Mouse (Mus musculus) midbrain, embryonic 12.5 days (tissue): ENCODE measurements at regions not wholly inside any gene's neighbourhood (a gene's known extent, or its start where the extent isn't known, plus 50 kb on each side); places are given as distances from the start of the nearest gene placed in this dataset.
A peak's percentile ranks its signal among the peaks of the same experiment; 100 is the strongest.

ENCODE experiments used
- ATAC-seq: fragments of 200-750 bp; cut with Nextera tagmentation; 2 replicates; pipeline ENCODE4 v1.8.0; 2017; ENCODE audit warnings: low read depth, moderate TSS enrichment, moderate library complexity; ENCODE audit not compliant: low FRiP score
- H3K27ac ChIP-seq: fragments of 300-500 bp; sonication (generic); replicated peaks from 2 replicates; pipeline ENCODE4 v1.5.1; 2016; ENCODE audit warnings: mild to moderate bottlenecking
- H3K27me3 ChIP-seq: fragments of 300-500 bp; sonication (generic); 2 replicates; pipeline ENCODE4 v1.6.1; 2016; ENCODE audit warnings: mild to moderate bottlenecking
- H3K36me3 ChIP-seq: fragments of 300-500 bp; sonication (generic); 2 replicates; pipeline ENCODE4 v1.6.1; 2016
- H3K4me1 ChIP-seq: fragments of 300-500 bp; sonication (generic); 2 replicates; pipeline ENCODE4 v1.6.1; 2016
- H3K4me2 ChIP-seq: fragments of 300-500 bp; sonication (generic); replicated peaks from 2 replicates; pipeline ENCODE4 v1.6.1; 2016; ENCODE audit warnings: mild to moderate bottlenecking, moderate library complexity
- H3K4me3 ChIP-seq: fragments of 300-500 bp; sonication (generic); 2 replicates; pipeline ENCODE4 v1.5.1; 2016; ENCODE audit warnings: mild to moderate bottlenecking
- H3K9ac ChIP-seq: fragments of 300-500 bp; sonication (generic); replicated peaks from 2 replicates; pipeline ENCODE4 v1.6.1; 2016; ENCODE audit warnings: mild to moderate bottlenecking, moderate library complexity
- H3K9me3 ChIP-seq: fragments of 300-500 bp; sonication (generic); 2 replicates; pipeline ENCODE4 v1.6.1; 2016; ENCODE audit warnings: mild to moderate bottlenecking
- WGBS: fragments of 180-500 bp; shearing (Covaris S2); methylation state at CpG from one replicate; pipeline ENCODE4 v1.1.7; 2016; 5-methylcytosine and 5-hydroxymethylcytosine counted together

DNA sequence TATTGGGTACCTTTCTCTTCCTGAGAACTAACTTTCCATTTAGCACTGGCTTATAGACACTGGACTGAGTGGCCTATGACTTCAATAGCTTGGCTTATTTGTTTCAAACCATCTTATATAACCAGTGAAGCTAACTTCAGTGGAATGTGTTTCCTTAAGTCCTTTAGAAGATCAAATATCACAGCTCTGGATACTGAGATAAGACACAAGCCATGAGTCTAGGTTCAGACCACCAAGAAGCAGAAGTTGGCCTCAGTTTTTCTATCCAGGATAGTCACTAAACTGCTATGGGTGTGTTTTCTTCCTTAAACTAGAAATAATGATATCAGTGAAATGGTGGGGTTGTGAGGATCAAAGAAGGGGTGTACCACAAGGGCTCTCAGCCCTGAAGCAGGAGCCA lies 436.4 kb upstream of the B3galt2 start:
- Histone ChIP-seq H3K36me3 (no peaks in the 10 kb centered on the region), H3K4me3 (no peak overlapping the region), H3K9ac (no peak overlapping the region), H3K4me2 (no peak overlapping the region), H3K27ac (no peak overlapping the region), H3K27me3 (no peaks in the 10 kb centered on the region), H3K4me1 (no peaks in the 10 kb centered on the region), H3K9me3 (no peaks in the 10 kb centered on the region)
- no peak for ATAC-seq

DNA sequence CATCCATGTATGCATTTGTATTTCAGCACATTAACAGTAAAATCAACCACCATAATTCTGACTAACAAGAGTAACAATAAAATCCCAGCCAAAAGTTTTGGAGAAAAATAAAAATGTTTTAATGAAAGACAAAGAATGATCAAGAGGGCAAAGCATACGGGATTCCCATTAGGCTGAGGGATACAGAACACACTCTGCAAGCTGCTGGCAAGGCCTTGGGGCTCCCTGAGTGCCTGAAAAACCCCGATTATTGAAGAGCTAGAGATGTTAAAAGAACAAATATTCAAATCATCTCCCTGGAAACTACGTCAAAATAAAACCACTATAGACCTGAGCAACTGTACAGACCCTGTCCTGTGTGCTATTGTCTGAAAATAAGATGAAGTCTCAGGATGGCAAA lies 433.5 kb upstream of the B3galt2 start:
- H3K4me1 ChIP-seq, result no peaks in the 10 kb centered on the region
- no peaks in the 10 kb centered on the region for H3K27me3 ChIP-seq
- no peaks in the 10 kb centered on the region for H3K9me3 ChIP-seq
- no peak overlapping the region for H3K4me2 ChIP-seq
- no peak for ATAC-seq
- no peaks in the 10 kb centered on the region for H3K36me3 ChIP-seq
- H3K27ac ChIP-seq, result no peak overlapping the region
- H3K4me3 ChIP-seq, result no peak overlapping the region
- no peak overlapping the region for H3K9ac ChIP-seq
- WGBS, result 85% methylated on average over 3 of the region's 3 CpGs

DNA sequence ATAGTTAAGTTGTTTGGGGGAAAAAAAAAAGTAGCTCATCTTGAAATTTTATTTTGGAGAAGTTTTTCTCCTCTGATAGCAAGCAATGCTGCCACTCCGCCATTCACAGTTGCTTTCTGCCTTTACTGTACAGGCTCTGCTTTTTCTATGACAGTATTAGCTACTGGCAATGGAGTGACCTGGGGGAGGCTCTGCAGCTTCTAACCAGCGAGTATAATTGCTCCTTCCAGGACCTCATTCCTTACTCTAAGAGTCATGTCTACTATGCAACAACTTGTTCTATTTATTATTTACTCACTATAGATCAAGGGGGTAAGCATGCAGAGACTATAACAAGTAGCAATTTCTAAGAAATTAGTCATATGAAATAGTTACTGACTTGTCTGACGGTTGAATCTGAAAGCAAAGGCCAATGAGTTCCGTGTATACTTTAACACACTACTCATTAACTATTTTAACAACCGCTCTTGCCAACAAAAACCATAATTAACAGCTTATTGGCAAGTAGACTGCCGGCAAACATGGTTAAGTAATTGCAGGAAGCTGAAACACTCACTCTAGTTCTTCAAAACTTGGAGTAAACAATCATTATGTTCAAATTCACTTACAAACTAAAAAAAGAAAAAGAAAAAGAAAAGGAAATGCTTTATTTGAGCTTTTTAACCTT lies 432.9 kb upstream of the B3galt2 start:
- no peaks in the 10 kb centered on the region for H3K4me1 ChIP-seq
- H3K4me3 ChIP-seq, result no peak overlapping the region
- WGBS, result 90% methylated on average over 6 of the region's 6 CpGs

DNA sequence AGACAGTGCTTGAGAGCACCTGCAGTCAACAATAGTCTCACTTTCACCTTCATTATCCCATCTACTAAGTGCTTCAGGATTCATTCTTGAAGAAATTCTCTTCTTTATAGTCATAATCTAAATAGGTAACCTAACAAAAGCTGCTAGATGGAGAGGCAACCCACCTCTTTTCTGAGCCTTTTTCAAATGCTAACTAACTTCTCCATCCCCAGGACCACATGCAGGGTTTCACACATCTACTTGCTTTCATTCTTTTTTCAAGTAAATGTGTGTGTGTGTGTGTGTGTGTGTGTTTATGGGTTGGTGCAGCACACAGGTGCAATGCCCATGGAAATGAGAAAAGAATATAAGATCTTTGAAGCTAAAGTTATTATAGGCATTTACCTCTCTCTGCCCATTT lies 423.1 kb upstream of the B3galt2 start:
- Histone ChIP-seq H3K36me3 (no peaks in the 10 kb centered on the region), H3K9ac (no peak overlapping the region), H3K4me2 (no peak overlapping the region), H3K4me1 (no peaks in the 10 kb centered on the region), H3K27me3 (no peaks in the 10 kb centered on the region), H3K27ac (no peak overlapping the region), H3K9me3 (no peaks in the 10 kb centered on the region), H3K4me3 (no peak overlapping the region)
- ATAC-seq, result no peak

More for the DNA sequence above, 432.9 kb upstream of the B3galt2 start:
- Histone ChIP-seq H3K27ac (no peak overlapping the region), H3K9me3 (no peaks in the 10 kb centered on the region), H3K27me3 (no peaks in the 10 kb centered on the region), H3K36me3 (no peaks in the 10 kb centered on the region), H3K9ac (no peak overlapping the region), H3K4me2 (no peak overlapping the region)
- no peak for ATAC-seq

DNA sequence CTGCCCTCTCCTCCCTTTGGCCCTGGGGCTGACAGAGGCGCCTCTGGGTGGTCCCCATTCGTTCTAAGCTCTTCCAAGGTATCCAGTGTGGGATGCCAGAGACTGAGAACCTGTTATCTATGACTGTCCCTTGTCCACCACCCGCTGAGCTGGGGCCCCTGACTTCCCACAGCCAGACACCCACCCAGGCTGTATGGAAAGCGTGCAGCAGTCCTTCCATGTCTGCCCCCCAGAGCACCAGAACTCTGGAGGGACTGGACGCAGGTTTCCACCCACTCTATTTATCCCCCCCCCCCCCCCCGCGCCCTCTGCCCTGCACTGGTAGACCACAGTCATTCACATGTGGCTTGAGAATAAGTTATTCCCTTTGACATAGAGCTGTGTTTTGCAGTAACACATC lies 408.5 kb upstream of the B3galt2 start:
- H3K36me3 ChIP-seq, result no peaks in the 10 kb centered on the region
- no peaks in the 10 kb centered on the region for H3K27me3 ChIP-seq
- H3K27ac ChIP-seq, result no peak overlapping the region
- no peak overlapping the region for H3K4me2 ChIP-seq
- no peaks in the 10 kb centered on the region for H3K4me1 ChIP-seq
- ATAC-seq, result 0 out of 2 replicates have a peak, but pooled peaks have one; percentile 6
- 89% methylated on average over 5 of the region's 7 CpGs for WGBS
- no peaks in the 10 kb centered on the region for H3K9me3 ChIP-seq
- no peak overlapping the region for H3K4me3 ChIP-seq
- no peak overlapping the region for H3K9ac ChIP-seq

DNA sequence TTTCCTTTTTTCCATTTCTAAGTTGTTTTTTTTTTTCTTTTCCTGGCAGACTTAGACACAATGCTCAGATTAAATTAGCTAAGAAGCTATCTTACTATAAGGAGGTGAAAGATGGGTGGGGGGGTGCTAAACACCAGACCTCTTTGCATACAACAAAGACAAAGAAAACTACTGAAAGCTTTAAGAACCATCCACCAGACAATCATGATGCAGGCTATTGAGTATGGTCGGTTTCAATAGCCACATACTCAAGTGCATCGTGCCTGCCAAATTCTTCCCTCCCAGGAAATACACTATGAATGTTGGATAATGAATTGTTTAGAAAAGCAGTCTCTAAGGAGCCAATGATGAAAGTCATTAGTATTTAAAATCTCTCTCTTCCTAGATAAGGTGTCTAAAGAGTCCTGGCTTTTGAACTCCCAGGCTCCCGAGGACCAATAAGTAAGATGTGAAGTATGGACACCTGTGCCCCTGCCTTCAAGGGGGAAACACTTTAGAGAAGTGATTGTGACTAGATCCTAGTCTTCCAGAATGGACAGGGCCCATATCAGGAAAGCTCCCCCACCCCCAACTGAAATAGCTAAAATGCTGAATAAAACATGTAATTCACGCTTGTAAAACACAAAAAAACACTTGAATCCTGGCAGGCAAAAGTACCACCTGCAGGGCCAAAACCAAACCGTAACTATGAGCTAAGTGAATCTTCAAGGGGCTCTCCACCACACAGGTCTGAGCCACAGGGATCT lies 381.8 kb upstream of the B3galt2 start:
- no peak overlapping the region for H3K9ac ChIP-seq
- WGBS, result 68% methylated on average over 5 of the region's 5 CpGs
- H3K36me3 ChIP-seq, result no peaks in the 10 kb centered on the region
- no peaks in the 10 kb centered on the region for H3K27me3 ChIP-seq
- H3K4me3 ChIP-seq, result no peak overlapping the region
- H3K4me1 ChIP-seq, result no peaks in the 10 kb centered on the region
- H3K27ac ChIP-seq, result no peak overlapping the region
- H3K9me3 ChIP-seq, result 0 out of 2 replicates have a peak, but pooled peaks cover 2% of the 10 kb centered on the region
- no peak for ATAC-seq
- no peak overlapping the region for H3K4me2 ChIP-seq

DNA sequence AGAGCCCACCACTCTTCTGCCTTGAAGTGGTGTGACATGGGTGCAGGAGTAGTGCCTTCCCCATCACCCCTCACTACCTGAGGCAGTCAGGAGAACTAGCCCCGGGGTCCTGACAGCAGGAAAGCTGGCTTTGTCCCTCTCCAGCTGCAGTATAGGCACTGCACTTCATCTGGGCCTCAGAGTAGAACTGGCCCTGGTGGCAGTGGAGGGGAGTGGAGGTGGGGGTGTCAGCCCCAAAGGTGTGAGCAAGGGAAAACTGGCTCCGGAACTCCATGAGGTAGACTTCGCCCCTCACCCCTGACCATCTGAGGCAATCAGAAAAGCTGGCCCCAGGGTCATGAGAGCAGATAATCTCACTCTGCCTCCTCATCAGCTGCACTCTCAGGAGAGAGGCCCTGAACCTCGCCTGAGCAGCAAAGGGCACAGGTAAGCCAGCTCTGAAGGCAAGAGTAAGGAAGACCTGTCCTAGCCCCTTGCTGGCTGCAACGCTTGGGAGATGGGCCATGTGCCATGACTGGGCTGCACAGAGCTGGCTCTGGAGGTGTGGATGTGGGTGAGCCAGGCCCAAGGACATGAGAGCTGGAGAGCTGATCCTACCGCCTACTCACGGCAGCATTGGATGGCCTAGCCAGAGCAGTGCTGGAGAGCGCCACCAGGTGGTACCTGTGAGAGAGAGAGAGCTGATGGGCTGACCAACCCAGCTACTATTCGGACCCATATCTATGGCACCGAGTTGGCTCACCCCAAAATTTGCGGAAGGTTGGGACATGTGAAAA lies 377.0 kb upstream of the B3galt2 start:
- Histone ChIP-seq H3K9ac (no peak overlapping the region), H3K27ac (no peak overlapping the region), H3K4me2 (no peak overlapping the region), H3K36me3 (no peaks in the 10 kb centered on the region), H3K4me3 (no peak overlapping the region), H3K27me3 (no peaks in the 10 kb centered on the region), H3K9me3 (no peaks in the 10 kb centered on the region), H3K4me1 (no peaks in the 10 kb centered on the region)
- ATAC-seq, result 0 out of 2 replicates have a peak, but pooled peaks have one; percentile 13
- 78% methylated on average over 11 of the region's 11 CpGs for whole genome bisulfite sequencing

DNA sequence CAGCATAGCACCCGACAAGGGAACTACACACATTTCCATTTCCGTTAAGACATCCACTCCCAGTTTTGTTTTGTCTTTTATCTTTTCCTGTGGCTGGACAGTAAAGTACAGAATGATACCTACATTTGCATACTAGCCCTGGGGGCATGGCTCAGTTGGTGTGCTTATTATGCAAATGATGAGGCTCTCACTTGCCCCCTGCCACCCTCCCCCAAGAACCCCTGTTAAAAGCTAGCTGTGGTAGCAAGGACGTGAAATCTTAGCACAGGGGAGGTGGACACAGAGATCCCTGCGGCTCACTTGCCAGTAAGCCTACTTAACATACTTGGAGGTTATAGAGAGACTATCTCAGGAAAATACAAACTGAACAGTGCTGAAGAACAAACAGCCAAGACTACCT lies 375.2 kb upstream of the B3galt2 start:
- H3K9ac ChIP-seq, result no peak overlapping the region
- H3K4me2 ChIP-seq, result no peak overlapping the region
- ATAC-seq, result peak; percentile 67
- H3K27ac ChIP-seq, result no peak overlapping the region
- H3K36me3 ChIP-seq, result no peaks in the 10 kb centered on the region
- H3K4me1 ChIP-seq, result no peaks in the 10 kb centered on the region
- no peak overlapping the region for H3K4me3 ChIP-seq
- no peaks in the 10 kb centered on the region for H3K27me3 ChIP-seq
- 59% methylated on average over 4 of the region's 4 CpGs for WGBS
- no peaks in the 10 kb centered on the region for H3K9me3 ChIP-seq

DNA sequence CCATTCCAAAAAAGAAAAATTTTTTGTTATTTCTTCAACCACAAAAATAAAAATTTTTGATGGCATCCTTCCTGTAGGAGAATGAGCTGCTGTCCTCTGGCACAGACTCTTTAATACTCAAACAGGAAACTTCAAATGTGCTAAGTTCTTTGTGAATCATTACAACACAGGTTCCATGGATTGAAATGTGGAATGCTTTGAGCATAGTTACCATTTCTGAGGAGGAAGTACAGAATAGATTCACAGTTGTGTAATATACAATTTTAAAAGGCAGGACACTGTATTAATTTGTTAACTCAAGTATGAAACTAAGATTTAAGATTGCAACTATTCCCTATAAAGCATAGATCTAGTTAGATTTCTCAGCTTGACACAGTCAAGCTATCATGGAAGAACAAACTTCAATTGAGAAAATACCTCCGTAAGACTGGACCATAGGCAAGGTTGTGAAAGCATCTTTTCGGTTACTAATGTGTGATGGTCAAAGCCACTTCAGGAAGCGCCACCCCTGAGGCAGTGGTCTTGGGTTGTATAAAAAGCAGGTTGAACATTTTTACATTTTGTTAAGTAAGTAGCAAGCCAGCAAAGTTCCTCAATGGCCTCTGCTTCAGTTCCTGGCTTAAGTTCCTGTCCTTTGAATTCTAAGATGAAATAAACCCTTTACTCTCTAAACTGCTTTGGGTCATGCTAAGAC lies 354.0 kb upstream of the B3galt2 start:
- H3K4me3 ChIP-seq, result no peak overlapping the region
- WGBS, result 95% methylated on average over 3 of the region's 3 CpGs
- no peak overlapping the region for H3K9ac ChIP-seq
- no peaks in the 10 kb centered on the region for H3K27me3 ChIP-seq
- no peaks in the 10 kb centered on the region; the same call in 1 of the 2 replicates for H3K9me3 ChIP-seq
- H3K27ac ChIP-seq, result no peak overlapping the region
- H3K36me3 ChIP-seq, result no peaks in the 10 kb centered on the region
- no peak for ATAC-seq
- no peak overlapping the region for H3K4me2 ChIP-seq
- H3K4me1 ChIP-seq, result no peaks in the 10 kb centered on the region

DNA sequence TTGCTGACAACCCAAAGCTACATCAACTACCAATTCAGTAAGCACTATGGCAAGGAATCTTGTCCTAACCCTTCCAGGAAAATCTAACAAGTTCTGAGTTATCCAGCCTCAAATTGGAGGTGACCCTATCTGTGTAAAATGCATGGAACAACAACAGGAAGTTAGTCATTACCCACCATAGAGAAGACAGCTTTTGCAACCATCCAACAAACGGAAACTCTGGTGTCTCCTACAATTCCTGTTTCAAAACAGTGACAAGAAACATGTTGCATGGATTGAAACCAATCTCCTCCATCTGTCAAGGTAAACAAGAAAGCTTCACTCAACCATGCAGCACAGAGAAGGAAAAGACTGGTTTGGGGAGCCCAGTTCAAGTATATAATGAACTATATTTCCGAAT lies 353.0 kb upstream of the B3galt2 start:
- Histone ChIP-seq H3K9me3 (no peaks in the 10 kb centered on the region; the same call in 1 of the 2 replicates), H3K36me3 (no peaks in the 10 kb centered on the region), H3K4me3 (no peak overlapping the region), H3K4me1 (no peaks in the 10 kb centered on the region), H3K9ac (no peak overlapping the region), H3K27ac (no peak overlapping the region), H3K27me3 (no peaks in the 10 kb centered on the region), H3K4me2 (no peak overlapping the region)
- no peak for ATAC-seq
- 86% methylated on average over 2 of the region's 2 CpGs for whole genome bisulfite sequencing

DNA sequence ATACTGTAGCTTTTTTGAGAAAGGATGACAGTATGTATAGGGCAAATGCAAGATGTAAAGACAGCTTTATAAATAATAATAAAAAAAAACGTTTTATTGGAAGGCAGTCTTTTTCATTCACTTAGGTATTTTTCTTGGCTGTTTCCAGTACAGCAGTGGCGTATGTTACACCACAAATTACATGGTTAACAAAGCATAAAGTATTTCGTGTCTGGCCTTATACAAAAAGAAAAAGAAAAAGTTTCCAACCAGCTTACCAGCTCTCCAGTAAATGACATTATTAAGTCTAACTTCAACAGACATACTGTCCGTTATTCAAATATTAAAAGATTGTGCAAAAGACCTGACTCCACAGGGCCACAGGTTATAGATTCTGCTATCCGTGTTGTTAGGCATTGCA lies 343.9 kb upstream of the B3galt2 start:
- 82% methylated on average over 5 of the region's 5 CpGs for WGBS
- no peak overlapping the region for H3K4me3 ChIP-seq
- H3K36me3 ChIP-seq, result no peaks in the 10 kb centered on the region
- H3K9me3 ChIP-seq, result no peaks in the 10 kb centered on the region
- no peak overlapping the region for H3K9ac ChIP-seq
- no peaks in the 10 kb centered on the region for H3K27me3 ChIP-seq
- no peaks in the 10 kb centered on the region for H3K4me1 ChIP-seq
- no peak overlapping the region for H3K4me2 ChIP-seq
- ATAC-seq, result no peak
- H3K27ac ChIP-seq, result no peak overlapping the region

DNA sequence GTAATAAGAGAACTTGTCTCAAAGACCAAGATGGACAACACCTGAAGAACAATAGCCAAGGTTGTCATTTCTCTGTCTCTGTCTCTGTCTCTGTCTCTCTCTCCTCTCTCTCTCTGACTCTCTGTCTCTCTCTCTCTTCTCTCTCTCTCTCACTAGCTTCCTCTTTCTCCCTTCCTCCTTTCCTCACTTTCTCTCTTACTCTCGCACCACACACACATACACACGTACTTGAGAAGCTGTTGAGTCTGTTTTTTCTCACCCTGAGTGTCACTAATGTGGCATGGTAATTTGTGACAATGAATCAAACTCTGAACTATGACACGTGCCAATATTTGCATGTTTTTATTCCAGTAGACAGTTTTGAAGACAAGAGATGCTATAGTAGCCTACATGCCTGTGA lies 333.1 kb upstream of the B3galt2 start:
- no peaks in the 10 kb centered on the region for H3K27me3 ChIP-seq
- 81% methylated on average over 3 of the region's 3 CpGs for WGBS
- H3K4me1 ChIP-seq, result no peaks in the 10 kb centered on the region
- H3K4me2 ChIP-seq, result no peak overlapping the region
- no peaks in the 10 kb centered on the region for H3K36me3 ChIP-seq
- no peak overlapping the region for H3K4me3 ChIP-seq
- no peak overlapping the region for H3K9ac ChIP-seq
- no peaks in the 10 kb centered on the region for H3K9me3 ChIP-seq
- no peak for ATAC-seq
- H3K27ac ChIP-seq, result no peak overlapping the region
